Mouse (Mus musculus) CH12.LX (cell line): ENCODE results near the gene Igfbp1.

Source experiments
- BHLHE40 ChIP-seq: IDR thresholded peaks from 2 replicates; pipeline ENCODE4 v1.6.1; 2011; ENCODE audit warnings: mild to moderate bottlenecking, low read depth, low read length, improper control_type of control experiment
- CTCF ChIP-seq, 2 experiments: IDR thresholded peaks in 1 of 2; conservative IDR thresholded peaks in 1 of 2; 2 replicates each; pipeline ENCODE4 v1.5.1; 2011 to 2012; ENCODE audit warnings: low read depth in 2 of 2, low read length in 2 of 2, improper control_type of control experiment in 1 of 2, inconsistent platforms in 1 of 2, mild to moderate bottlenecking in 1 of 2, moderate library complexity in 1 of 2
- EP300 ChIP-seq: IDR thresholded peaks from 2 replicates; pipeline ENCODE4 v1.6.1; 2011; ENCODE audit warnings: low read length, improper control_type of control experiment
- TBP ChIP-seq: conservative IDR thresholded peaks from 2 replicates; pipeline ENCODE4 v1.6.1; 2011; ENCODE audit warnings: low read depth, low read length, improper control_type of control experiment
- ZKSCAN1 ChIP-seq: IDR thresholded peaks from 2 replicates; pipeline ENCODE4 v1.6.1; 2012; ENCODE audit warnings: low read depth, inconsistent platforms, low read length, improper control_type of control experiment, borderline replicate concordance
- ZNF384 ChIP-seq: IDR thresholded peaks from 2 replicates; pipeline ENCODE4 v1.6.1; 2012; ENCODE audit warnings: low read depth, low read length, improper control_type of control experiment, inconsistent platforms

DNA sequence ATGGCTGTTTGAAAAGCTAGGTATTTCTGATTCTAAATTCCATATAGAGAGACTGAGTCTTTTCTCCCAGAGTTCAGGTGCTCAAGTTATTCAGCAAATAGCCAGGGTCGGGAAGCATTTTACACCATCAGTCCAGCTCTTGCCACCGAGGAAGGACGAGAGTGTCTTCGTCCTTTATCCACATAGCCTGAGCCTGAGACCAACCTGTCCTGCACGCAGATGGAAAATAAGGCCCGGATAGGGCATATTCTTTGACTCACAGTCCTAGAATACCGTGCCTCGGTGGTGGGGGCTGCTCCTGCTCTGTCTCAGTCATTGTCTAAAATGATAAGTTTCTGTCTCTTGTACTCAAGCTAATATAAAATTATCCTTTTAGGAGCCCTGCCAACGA, 2.8 kb downstream of the Igfbp1 start:
- TF ChIP-seq CTCF (conservative IDR thresholded peaks at IDR 0.05 in 1 of 2, IDR thresholded peaks at IDR 0.05 in 1 of 2; ENCODE audit: low read depth in 2 of 2, low read length in 2 of 2) (no peak), ZNF384 (no peak), BHLHE40 (no peak), ZKSCAN1 (no peak), TBP (no peak), EP300 (no peak)
